Mouse (Mus musculus): Measurements from ENCODE around the gene Dscam. TPM values are rescaled to one million over a fixed set of nuclear protein-coding genes. Genes with fewer than 3 reads are reported as not detected.

Dscam gene
- polyA plus RNA-seq, 1 experiment, result under 0.01 TPM

- no peaks in the 10 kb centered on the region for H3K36me3 ChIP-seq (ENCODE audit: control insufficient read depth, insufficient read depth)
- H3ac ChIP-seq (ENCODE audit: control insufficient read depth, insufficient read length), result no peak overlapping the region
- H3K27me3 ChIP-seq (ENCODE audit: control insufficient read depth, insufficient read depth, insufficient read length), result no peaks in the 10 kb centered on the region
- TF ChIP-seq E2F4 (IDR thresholded peaks at IDR 0.05; ENCODE audit: insufficient read depth) (no peak), TCF3 (IDR thresholded peaks at IDR 0.05; ENCODE audit: insufficient read length, low read depth) (no peak), MYOD1 (IDR thresholded peaks at IDR 0.05; ENCODE audit: control insufficient read depth in 1 of 3, insufficient read length in 2 of 3, low read depth in 2 of 3) (no peak), REST (IDR thresholded peaks at IDR 0.05; ENCODE audit: insufficient read depth, insufficient read length) (no peak), MAX (IDR thresholded peaks at IDR 0.05; ENCODE audit: low read depth) (no peak), SRF (IDR thresholded peaks at IDR 0.05; ENCODE audit: control insufficient read depth, insufficient read length, low read depth) (no peak), POLR2AphosphoS2 (IDR thresholded peaks at IDR 0.05; ENCODE audit: insufficient read length, low read depth) (no peak), MYOG (IDR thresholded peaks at IDR 0.05; ENCODE audit: control insufficient read depth in 1 of 3, insufficient read depth in 1 of 3, insufficient read length in 2 of 3, low read depth in 2 of 3) (no peak), TCF12 (IDR thresholded peaks at IDR 0.05; ENCODE audit: insufficient read depth, poor library complexity, severe bottlenecking) (no peak), USF1 (IDR thresholded peaks at IDR 0.05; ENCODE audit: low read depth) (no peak), CEBPB (IDR thresholded peaks at IDR 0.05; ENCODE audit: insufficient read depth, poor library complexity, severe bottlenecking) (no peak), POLR2A (IDR thresholded peaks at IDR 0.05; ENCODE audit: insufficient read length, low read depth) (no peak)
- H3K4me3 ChIP-seq, result no peak overlapping the region
- H3K79me2 ChIP-seq (ENCODE audit: control insufficient read depth, insufficient read depth), result no peaks in the 10 kb centered on the region
- H3K4me2 ChIP-seq (ENCODE audit: low read depth), result no peak overlapping the region
Measured at GRCm38 (mm10) chr16:96904359-96904758, 266.2 kb downstream of the Dscam start.

GRCm38 (mm10) chr16:96902596-96902995 is 268.0 kb downstream of the Dscam start:
- no peak overlapping the region for H3K4me3 ChIP-seq
- no peak overlapping the region for H3ac ChIP-seq (ENCODE audit: control insufficient read depth, insufficient read length)
- no peak overlapping the region for H3K4me2 ChIP-seq (ENCODE audit: low read depth)
- no peaks in the 10 kb centered on the region for H3K27me3 ChIP-seq (ENCODE audit: control insufficient read depth, insufficient read depth, insufficient read length)
- no peaks in the 10 kb centered on the region for H3K79me2 ChIP-seq (ENCODE audit: control insufficient read depth, insufficient read depth)
- H3K36me3 ChIP-seq (ENCODE audit: control insufficient read depth, insufficient read depth), result no peaks in the 10 kb centered on the region
- no peak for TF ChIP-seq POLR2A (IDR thresholded peaks at IDR 0.05; ENCODE audit: insufficient read length, low read depth)
- TF ChIP-seq MAX (IDR thresholded peaks at IDR 0.05; ENCODE audit: low read depth), result no peak
- no peak for TF ChIP-seq MYOG (IDR thresholded peaks at IDR 0.05; ENCODE audit: control insufficient read depth in 1 of 3, insufficient read depth in 1 of 3, insufficient read length in 2 of 3, low read depth in 2 of 3)
- TF ChIP-seq E2F4 (IDR thresholded peaks at IDR 0.05; ENCODE audit: insufficient read depth), result no peak
- no peak for TF ChIP-seq USF1 (IDR thresholded peaks at IDR 0.05; ENCODE audit: low read depth)
- no peak for TF ChIP-seq POLR2AphosphoS2 (IDR thresholded peaks at IDR 0.05; ENCODE audit: insufficient read length, low read depth)
- TF ChIP-seq TCF12 (IDR thresholded peaks at IDR 0.05; ENCODE audit: insufficient read depth, poor library complexity, severe bottlenecking), result no peak
- no peak for TF ChIP-seq SRF (IDR thresholded peaks at IDR 0.05; ENCODE audit: control insufficient read depth, insufficient read length, low read depth)
- no peak for TF ChIP-seq REST (IDR thresholded peaks at IDR 0.05; ENCODE audit: insufficient read depth, insufficient read length)
- TF ChIP-seq CEBPB (IDR thresholded peaks at IDR 0.05; ENCODE audit: insufficient read depth, poor library complexity, severe bottlenecking), result no peak
- no peak for TF ChIP-seq MYOD1 (IDR thresholded peaks at IDR 0.05; ENCODE audit: control insufficient read depth in 1 of 3, insufficient read length in 2 of 3, low read depth in 2 of 3)
- TF ChIP-seq TCF3 (IDR thresholded peaks at IDR 0.05; ENCODE audit: insufficient read length, low read depth), result no peak

DNA sequence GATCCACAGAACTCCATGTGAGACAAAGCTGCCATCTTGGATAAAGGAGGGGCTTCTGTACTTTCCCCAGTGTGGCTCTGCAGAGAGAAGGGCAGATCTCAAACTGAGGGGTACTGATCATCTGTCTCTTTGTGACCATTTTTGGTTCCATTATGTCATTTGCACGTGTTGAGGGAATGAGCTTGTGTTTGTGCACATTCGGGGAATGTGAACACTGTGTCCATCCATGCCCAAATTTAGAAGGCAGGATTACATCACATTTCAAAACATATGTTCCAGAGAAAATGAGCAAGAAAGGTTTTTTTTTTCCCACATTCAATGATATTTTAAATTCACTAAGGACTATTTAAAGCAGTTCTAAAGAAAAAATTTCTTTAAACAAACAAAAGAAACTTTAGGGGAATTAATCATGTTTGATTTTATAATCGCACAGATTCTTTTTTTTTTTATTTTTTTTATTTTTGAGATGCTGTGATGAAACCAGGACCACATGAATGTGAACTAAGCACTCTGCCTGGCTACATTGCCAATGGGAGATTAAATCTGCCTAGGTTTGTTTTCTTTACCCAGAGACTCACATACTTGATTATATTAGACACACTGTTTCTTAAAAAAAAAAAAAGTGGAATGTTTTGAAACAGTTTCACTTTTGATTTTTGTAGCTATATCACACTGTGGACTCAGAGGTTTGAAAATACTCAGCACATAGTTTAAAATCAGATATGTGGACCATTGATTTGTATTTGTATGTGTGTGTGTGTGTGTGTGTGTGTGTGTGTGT is 269.1 kb downstream of the Dscam start:
- no peaks in the 10 kb centered on the region for H3K36me3 ChIP-seq (ENCODE audit: control insufficient read depth, insufficient read depth)
- no peak for TF ChIP-seq REST (IDR thresholded peaks at IDR 0.05; ENCODE audit: insufficient read depth, insufficient read length)
- TF ChIP-seq POLR2A (IDR thresholded peaks at IDR 0.05; ENCODE audit: insufficient read length, low read depth), result no peak
- no peak for TF ChIP-seq TCF3 (IDR thresholded peaks at IDR 0.05; ENCODE audit: insufficient read length, low read depth)
- TF ChIP-seq MYOD1 (IDR thresholded peaks at IDR 0.05; ENCODE audit: control insufficient read depth in 1 of 3, insufficient read length in 2 of 3, low read depth in 2 of 3), result no peak
- TF ChIP-seq CEBPB (IDR thresholded peaks at IDR 0.05; ENCODE audit: insufficient read depth, poor library complexity, severe bottlenecking), result no peak
- TF ChIP-seq SRF (IDR thresholded peaks at IDR 0.05; ENCODE audit: control insufficient read depth, insufficient read length, low read depth), result peak; percentile 63
- H3K4me2 ChIP-seq (ENCODE audit: low read depth), result peak overlapping the region; percentile 14
- no peak overlapping the region for H3ac ChIP-seq (ENCODE audit: control insufficient read depth, insufficient read length)
- H3K27me3 ChIP-seq (ENCODE audit: control insufficient read depth, insufficient read depth, insufficient read length), result no peaks in the 10 kb centered on the region
- H3K4me3 ChIP-seq, result no peak overlapping the region
- no peaks in the 10 kb centered on the region for H3K79me2 ChIP-seq (ENCODE audit: control insufficient read depth, insufficient read depth)

DNA sequence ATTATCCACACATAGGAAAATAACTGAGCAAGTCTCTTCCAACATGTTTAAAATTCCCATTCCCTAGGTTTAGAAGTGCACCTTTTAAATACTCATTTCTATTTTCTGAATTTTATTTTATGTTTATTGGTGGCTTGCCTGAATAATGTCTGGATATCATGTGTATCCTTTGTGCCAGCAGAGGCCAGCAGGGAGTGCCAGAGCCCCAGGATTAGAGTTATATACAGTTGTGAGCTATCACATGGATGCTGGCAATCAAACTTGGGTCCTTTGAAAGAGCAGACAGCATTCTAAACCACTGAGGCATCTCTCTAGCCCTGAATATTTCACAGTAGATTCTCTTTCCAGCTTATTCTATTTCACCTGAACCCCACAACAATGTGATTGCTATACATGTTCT is 271.2 kb downstream of the Dscam start:
- no peaks in the 10 kb centered on the region for H3K27me3 ChIP-seq (ENCODE audit: control insufficient read depth, insufficient read depth, insufficient read length)
- no peak for TF ChIP-seq MAX (IDR thresholded peaks at IDR 0.05; ENCODE audit: low read depth)
- no peak for TF ChIP-seq CEBPB (IDR thresholded peaks at IDR 0.05; ENCODE audit: insufficient read depth, poor library complexity, severe bottlenecking)
- no peak for TF ChIP-seq TCF12 (IDR thresholded peaks at IDR 0.05; ENCODE audit: insufficient read depth, poor library complexity, severe bottlenecking)
- TF ChIP-seq USF1 (IDR thresholded peaks at IDR 0.05; ENCODE audit: low read depth), result no peak
- TF ChIP-seq REST (IDR thresholded peaks at IDR 0.05; ENCODE audit: insufficient read depth, insufficient read length), result no peak
- no peak for TF ChIP-seq MYOG (IDR thresholded peaks at IDR 0.05; ENCODE audit: control insufficient read depth in 1 of 3, insufficient read depth in 1 of 3, insufficient read length in 2 of 3, low read depth in 2 of 3)
- TF ChIP-seq TCF3 (IDR thresholded peaks at IDR 0.05; ENCODE audit: insufficient read length, low read depth), result no peak
- no peak for TF ChIP-seq POLR2AphosphoS2 (IDR thresholded peaks at IDR 0.05; ENCODE audit: insufficient read length, low read depth)
- no peak for TF ChIP-seq MYOD1 (IDR thresholded peaks at IDR 0.05; ENCODE audit: control insufficient read depth in 1 of 3, insufficient read length in 2 of 3, low read depth in 2 of 3)
- TF ChIP-seq E2F4 (IDR thresholded peaks at IDR 0.05; ENCODE audit: insufficient read depth), result no peak
- no peak for TF ChIP-seq POLR2A (IDR thresholded peaks at IDR 0.05; ENCODE audit: insufficient read length, low read depth)
- no peak for TF ChIP-seq SRF (IDR thresholded peaks at IDR 0.05; ENCODE audit: control insufficient read depth, insufficient read length, low read depth)
- no peak overlapping the region for H3K4me2 ChIP-seq (ENCODE audit: low read depth)
- H3ac ChIP-seq (ENCODE audit: control insufficient read depth, insufficient read length), result no peak overlapping the region
- no peak overlapping the region for H3K4me3 ChIP-seq
- H3K36me3 ChIP-seq (ENCODE audit: control insufficient read depth, insufficient read depth), result no peaks in the 10 kb centered on the region
- no peaks in the 10 kb centered on the region for H3K79me2 ChIP-seq (ENCODE audit: control insufficient read depth, insufficient read depth)

All from myocyte (in vitro differentiated cells).